Mouse (Mus musculus) layer of hippocampus, adult 9-10 months (tissue): ENCODE measurements around the gene Mreg.

Experiments
- DNase-seq: peaks from one replicate; pipeline ENCODE4 v3.0.0; 2022; ENCODE audit warnings: low spot score

Gene Mreg

DNA sequence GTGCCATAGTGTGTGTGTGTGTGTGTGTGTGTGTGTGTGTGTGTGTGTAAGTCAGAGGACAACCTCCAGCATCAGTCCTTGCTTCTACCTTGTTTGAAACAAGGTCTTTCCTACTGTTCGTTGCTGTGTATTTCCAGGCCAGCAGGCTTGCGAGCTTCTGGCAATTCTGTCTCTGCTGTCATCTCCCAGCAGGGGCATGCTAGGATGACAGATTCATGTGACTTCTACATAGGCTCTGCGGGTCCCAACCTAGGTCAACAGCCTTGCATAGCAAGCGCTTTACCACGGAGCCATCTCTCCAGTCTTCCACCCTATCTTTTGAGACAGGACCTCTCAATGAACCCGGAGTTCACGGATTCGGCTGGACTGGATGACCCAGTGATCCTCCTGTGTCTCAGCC, 20.7 kb downstream of the Mreg start:
- no peak for DNase-seq

DNA sequence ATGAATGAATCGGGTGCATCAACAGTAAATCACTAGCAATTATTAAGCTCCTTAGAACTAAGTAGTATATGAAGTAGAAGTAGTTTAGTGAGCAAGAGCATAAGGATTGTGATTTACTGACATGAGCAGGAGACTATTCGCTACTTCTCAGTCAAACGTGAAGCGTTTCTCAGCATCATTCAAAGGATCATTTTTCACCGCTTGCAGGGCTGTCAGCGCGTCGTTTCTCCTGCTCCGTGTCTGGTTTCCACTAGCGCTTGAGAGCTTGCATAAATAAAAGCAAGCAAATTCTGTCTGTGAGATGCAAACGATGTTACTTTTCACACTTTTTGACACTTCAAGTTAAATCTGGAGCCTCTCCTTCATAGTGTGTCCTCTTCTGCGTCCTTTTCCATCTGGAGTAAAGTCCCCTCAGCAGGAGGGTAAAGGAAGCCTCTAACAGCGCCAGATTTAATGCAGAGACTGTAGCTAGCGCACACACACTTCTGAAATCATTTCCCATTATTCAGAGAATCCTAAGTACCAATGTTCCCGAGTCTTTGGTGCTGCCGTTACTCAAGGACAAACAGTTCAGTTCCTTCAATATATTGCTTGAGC, 23.9 kb downstream of the Mreg start:
- no peak for DNase-seq

DNA sequence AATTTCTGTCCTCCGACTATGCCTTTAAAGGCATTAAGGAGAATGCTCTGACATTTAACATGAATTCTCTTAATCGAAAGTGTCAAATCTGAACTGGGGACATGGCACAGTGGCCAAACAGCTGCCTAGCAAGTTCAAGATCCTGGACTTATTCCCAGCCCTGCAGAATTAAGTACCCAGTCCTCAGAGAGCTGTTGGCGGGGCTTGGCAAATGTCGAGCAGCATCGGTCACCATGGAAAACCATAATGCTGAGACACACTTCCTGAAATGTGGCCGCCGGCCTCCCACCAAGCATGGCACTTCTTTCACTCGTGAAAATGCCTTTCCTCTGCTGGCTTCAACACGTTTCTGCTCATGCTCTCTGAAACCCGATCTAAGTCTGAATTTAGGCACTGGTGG, 24.6 kb downstream of the Mreg start:
- DNase-seq = no peak

DNA sequence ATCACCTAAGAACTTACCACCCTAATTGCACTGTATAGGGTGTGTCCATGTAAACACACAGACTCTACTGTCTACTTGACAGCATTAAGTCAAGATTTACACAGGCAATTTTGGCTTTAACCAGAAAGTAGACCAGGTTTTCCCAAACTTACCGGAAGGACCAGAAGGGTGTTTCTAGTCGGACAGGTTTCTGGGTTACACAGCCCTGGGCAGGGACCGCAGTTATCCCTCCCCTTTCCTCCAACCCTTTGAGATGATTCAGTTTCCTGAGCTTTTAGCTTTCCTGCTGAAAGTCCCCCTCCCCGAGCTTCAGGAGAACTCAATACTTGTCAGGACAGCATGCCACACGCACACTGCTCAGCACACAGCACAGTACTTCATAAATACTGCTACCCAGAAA, 26.0 kb downstream of the Mreg start:
- DNase-seq = no peak

DNA sequence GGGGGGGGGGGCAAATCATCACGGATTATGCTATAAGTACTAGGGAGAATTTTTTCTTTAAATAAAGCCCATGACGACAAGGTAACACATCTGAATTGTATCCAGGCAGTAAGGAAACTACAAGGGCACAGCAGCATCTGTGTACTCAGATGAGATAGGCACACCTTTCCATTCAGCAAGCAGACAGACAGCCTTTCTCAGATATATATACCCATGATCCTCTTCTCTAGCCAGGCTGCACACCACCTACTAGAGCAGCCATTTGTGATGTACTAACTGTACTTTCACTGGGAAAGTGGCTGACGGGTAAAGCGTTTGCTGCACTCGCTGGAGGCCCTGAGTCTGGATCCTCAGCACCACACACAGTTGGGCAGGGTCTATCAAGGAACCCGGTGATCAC, 28.6 kb downstream of the Mreg start:
- no peak for DNase-seq

DNA sequence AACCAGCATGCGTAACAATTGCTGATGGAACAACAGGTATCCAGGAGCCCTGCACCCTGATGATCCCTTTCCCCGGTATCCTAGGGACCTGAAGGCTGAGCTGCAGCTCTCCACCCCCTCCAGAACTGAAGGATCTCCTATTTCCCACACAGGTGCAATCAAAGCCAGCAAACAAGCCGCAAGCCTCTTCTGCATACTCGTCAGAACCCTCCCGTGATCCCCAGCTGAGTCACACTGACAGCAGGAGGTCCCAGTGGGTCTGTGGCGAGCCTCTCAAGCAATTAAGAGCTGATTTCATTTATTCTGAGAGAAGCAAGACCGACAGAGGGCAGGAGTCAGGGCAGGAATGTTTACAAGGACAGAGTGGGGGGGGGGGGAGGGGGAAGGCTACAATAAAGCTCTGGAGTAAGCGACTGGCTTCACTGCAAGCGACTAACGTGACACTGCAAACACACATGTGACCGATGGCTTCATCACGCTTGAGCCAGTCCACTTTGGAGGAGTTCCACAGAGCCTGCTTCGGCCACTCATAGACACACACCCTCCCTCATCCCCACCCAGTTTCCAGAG, 29.1 kb downstream of the Mreg start:
- DNase-seq = no peak

DNA sequence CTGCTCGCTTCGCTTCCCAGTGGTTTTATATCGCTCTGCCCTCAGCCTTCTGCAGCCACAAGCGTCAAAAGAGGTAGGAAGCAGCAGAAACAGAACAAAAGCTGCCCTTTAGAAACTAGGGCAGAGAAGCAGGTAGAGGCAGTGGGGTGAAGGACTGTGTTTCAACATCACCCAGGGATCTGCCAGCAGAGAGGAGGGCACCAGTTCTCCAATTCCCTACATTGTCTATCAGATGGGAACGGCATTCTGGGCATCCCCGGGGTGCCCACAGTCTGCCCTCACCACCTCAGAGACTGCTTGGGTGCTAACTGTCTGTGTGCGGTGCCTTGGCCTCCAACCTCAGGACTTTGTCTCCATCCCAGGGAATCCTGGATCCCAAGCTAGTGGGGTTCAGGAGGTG, 32.2 kb downstream of the Mreg start:
- no peak for DNase-seq

DNA sequence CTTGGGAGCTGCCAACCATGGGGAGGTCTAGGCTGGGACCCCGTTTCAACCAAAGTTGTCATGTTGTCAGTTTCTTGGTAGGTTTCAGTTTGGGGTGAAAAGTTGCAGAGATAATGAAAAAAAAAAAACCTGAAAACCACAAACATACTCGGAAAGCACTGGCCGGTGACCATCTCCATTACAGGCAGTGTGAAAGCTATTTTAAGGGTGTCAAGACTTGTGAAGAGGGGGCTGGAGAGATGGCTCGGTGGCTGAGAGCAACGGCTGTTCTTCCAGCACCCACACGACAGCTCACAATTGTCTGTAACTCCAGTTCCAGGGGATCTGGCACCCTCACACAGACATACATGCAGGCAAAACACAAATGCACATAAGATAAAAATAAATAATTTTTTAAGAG, 35.9 kb downstream of the Mreg start:
- no peak for DNase-seq

DNA sequence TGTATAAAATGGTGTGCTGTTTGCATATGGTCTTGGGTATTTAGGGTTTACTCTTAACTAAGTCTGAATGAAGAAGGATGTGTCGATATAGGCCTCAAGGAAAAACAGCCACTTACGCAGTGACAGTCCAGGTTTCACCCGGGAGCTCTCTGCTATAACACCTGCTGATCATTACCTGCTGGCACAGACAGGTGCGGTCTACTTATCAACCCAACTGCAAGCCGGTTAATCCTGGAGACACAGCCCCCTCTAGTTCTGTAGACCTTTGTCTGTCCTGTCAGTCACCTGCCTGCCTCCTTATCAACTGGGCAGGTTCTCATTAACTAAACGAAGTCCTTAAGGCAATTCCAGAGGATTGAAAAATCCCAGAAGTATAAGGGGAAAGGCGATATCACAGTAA, 37.9 kb downstream of the Mreg start:
- DNase-seq = no peak

DNA sequence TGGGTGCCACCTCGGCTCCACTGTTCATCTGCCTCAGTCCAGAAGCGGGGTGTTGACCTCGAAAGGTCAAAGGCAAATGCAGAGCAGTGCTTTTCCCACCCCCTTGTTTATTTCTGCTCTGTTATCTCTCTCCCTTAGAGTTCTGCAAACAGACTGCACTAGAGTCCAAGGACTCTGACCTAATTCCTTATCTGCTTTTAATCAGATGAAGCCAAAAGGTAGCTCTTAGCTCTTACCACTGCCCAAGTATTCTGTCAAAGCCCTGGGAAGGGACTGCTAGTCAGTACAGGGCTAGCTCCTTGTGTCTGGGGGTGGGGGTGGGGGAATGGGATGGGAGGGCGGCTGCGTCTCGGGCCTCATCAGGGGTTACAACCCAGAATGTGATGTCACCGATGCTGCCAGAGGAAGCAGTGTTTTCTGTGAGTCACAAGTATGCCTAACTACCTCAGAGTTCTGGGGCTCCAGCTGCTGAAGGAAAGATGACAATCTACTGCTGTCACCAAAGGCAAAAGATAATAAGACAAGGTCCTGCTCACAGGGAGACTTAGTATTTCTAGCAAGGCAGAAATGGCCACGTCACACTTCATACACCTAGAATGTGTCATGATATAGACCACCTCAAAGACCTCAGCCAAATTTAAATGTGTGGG, 38.6 kb downstream of the Mreg start:
- no peak for DNase-seq

DNA sequence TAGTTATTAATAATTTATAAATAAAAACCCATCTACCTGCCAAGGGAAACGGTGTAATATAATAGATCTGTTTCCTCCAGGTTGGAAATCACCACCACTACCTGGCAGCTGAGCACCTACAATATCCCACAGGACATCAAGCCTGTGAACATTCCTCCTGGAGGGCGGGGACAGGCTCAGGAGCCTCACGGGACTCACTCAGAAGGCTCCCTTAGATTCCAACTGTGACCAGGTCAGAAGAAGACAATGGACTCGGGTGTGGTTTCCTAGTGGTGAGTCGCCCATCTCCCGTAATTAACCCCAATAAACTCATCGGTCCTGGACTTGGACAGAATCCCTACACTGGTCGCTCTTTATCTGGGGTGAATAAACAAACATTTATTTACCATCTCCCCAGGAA, 39.3 kb downstream of the Mreg start:
- no peak for DNase-seq

DNA sequence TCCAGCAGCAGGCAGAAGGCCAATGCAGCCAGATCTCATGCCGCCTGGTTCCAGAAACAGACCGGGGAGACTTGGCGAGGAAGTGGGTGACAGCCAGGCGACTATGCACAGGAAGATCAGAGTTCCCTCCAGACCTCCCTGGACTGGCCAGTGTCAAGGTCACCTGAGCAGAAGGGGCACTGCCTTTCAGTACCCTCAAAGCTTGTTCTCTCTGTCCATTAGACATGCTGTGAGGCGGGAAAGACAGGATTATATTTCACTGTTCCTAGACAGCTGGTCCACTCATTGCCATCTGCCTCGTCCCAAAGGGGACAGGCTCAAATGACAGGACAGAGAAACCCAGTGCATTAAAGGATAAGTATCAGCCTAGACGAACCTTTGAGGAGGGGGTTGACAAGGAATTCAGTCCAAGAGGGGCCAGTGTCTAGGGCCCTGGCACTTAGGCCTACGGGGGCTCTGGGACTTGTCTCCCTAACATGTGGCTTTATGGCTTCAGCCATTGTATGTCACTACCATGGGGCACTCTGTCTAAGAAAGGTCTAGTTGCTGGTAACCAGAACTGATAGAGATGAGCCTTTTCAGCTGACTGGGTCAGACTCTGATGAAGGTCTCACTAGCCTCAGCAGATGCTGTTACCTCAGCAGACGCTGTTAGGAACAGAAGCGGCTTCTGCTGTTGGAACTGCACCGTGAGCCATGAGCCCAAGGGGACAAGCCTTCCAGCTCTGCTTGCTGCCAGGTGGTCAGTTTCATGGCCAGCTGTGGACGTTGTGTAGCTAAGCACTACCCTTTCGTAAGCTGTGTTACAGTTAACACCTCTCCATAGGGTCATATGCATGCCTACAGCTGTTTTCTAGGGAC, 40.9 kb downstream of the Mreg start:
- no peak for DNase-seq

DNA sequence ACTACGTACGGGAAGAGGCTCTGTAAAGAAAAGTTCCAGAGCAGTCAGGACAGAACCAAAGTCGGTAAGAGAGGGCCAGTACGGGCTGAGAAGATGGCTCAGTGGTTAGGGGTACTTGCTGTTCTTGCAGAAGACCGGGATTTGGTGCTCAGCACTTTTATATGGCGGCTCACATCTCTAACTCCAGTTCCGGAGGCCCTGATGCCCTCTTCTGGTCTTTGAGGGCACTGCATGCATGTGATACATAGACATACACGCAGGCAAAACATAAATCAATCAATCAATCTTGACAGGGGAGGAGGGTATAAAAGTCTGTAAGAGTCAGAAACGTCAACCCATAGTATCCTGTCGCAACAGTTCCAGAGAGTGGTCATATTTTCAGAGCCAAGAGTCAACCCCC, 45.1 kb downstream of the Mreg start:
- no peak for DNase-seq

DNA sequence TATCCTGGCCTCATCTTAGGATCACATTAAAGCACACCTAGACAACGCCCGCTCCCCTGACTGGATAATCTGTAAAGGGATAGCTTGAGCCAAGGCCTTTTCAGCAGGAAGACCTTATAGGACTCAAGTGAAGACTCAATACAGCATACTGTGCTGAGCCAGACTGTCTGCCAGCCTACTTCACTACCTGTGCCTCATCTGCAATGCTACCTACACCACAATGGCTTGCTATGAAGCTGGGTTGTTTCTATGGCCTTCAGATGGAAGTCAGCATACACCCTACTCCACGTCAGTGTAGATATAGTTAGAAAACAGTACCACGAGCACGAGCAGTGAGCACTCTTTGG, 45.7 kb downstream of the Mreg start:
- no peak for DNase-seq

DNA sequence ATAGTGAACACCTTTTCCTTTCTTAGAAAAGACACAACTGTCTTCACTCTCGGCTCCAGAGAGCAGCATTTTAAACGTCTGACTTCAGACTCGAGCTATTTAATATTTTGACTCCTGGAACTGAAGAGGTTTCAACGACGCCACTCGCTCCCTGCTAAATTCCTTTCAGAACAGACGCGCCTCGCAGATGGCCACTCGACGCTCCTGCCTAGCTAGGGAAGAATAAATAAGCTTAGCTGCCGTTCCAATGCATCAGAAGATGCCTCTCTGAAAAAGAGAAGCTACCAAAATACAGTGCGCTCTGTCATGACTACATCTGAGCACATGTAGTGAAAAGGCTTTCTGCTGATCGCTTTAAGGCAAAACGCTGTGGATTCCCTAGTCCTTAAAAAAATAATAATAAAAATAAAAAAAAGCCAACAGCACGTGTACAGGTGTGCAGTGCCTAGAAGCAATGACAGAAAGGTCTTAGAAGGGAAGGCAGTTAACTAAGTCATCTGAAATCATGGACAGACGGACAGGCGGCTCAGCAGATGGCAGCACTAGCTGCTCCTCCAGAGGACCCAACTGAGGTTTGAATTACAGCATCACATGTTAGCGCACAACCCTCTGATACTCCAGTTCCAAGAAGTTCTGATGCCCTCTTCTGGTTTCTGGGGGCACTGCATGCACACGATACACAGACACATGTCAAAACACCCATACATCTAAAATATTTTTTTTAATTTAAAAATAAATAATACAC, 46.2 kb downstream of the Mreg start:
- DNase-seq = peak; percentile 15

DNA sequence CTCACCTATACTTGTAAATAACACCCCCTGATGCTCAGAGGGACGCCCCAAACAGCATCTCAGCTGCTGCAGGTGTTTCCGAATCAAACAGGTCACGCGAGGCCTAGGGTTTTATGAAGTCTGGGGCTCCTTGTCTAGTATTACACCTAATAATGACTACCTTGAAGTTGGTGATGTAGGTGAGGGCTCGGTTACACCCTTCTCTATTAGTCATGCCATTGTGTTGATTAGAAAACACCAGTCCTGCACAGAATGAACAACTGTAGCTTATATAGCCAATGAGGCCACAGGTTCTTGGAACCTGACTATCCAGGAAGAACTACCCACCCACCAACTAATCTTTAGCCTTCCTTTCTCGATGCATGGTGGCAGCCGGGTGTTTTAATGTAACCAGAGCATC, 51.8 kb downstream of the Mreg start:
- DNase-seq = no peak

DNA sequence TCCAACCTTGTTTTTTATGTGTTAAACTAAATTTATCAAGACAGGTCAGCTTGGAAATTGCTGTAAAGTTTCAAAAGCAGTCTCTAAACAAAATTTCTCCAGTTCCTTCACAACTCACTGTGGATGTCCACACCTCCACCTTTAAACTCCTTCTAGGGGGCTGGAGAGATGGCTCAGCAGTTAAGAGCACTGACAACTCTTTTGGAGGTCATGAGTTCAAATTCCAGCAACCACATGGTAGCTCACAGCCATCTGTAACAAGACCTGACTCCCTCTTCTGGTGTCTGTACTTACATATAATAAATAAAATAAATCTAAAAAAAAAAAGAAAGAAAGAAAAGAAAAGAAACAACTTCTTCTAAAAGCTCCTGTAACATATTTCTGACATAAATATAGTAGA, 67.1 kb downstream of the Mreg start:
- DNase-seq = no peak

DNA sequence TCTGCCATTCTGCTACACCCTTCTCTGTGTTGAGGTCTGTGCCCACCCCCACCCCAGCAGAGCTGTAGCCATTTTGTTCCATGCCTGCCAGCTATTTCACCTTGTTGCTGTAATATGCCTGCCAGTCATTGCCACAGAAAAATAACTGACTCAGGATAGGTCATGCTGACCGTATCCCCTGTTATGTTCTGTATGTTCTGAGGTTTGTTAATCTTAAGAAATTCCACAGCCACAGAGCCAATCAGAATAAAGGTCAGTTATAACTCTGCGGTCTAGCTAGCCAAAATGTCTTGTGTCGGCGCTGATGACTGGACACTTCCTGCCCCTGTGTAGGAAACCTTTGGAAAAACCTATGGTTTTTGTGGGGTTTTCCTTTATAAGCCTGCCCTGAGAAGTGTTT, 67.7 kb downstream of the Mreg start:
- DNase-seq = no peak

DNA sequence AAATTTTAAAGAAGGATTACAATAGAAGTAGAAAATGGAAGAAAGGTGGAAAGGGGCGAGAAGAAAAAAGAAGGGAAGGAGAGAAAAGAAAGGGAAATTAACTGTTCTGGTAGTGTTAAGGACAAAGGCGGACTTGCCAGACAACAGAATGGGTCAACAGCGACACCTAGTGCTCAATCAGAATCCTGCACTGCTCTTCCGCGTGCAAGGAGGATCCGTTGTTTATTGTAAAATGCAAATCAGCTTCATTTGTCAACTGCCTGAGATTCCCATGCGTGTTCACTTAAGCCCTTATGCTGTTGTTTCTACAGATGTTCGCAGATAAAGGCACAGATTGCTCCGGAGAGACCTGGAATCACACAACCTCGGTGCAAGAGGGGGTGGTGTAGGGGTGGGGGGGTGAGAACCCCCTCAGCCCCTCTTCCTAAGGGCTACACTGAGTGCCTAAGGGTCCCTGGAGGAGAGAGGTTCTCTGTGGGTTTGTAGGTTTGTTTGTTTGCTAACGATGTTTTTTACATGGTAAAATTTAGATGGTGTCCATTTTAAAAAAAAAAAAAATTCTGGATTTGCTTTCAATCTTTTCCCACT, 70.1 kb downstream of the Mreg start:
- no peak for DNase-seq

DNA sequence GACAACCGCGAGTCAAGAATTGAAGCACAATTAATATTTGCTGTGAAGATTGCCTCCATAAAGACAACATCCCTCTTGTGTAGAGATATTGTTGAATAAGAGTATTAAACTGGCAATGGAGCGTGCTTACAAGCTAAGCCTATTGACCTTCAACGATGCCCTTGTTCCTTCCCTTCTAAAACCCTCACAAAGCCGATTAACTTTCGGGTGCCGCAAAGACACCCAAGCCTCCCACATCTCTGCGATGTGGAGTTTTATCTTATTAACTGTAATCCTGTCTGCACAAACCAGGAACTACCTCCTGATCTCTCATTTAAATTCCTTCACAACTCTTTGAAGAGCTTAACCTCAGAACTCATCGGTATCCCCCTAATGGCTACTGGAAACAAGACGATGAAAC, 76.0 kb downstream of the Mreg start:
- no peak for DNase-seq

DNA sequence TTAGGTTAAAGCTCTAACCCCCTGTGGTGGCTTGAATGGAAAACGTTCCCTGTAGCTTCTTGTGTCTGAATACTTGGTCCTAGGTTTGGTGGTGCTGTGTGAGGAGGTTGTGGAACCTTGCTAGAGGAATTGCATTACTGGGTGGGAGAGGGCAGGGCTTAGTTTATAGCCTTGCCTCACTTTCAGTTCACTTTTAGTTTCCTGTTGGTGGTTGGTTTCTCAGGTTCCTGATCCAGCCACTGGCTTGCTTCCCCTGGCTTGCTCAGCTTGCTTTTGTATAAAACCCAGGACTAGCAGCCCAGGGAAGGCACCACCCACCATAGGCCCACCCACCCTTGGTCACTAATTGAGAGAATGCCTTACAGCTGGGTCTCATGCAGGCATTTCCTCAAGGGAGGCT, 77.6 kb downstream of the Mreg start:
- no peak for DNase-seq
